ENCODE assay signal across 18 mouse cellular contexts in genomic region chr9:114395258-114395657, GRCm38 (mm10). TPM values are rescaled to one million over a fixed set of nuclear protein-coding genes. Genes with fewer than 3 reads are reported as not detected.
A peak's percentile ranks its signal among the peaks of the same experiment; 100 is the strongest.
DNase-seq lines count a peak whose midpoint lies in the region; ATAC-seq and TF ChIP-seq lines count a peak whose summit lies in the region.
"Had no signal": no experiment of that assay in that cellular context is flagged by ENCODE, and none has a peak within 500 bp of the region (broad histone marks: within the 10 kb centered on the region; RNA-seq: fewer than 3 reads in every experiment).

No protein-coding gene starts in this region.

- H3K4me1 ChIP-seq in G1E (ENCODE audit: insufficient read depth, low read depth, low read length), result peaks cover 32% of the 10 kb centered on the region
- H3K4me1 ChIP-seq in liver, embryonic 12.5 days, result peaks cover 44% of the 10 kb centered on the region
- H3K4me1 ChIP-seq in stomach, postnatal 0 days (replicated peaks; ENCODE audit: control insufficient read depth, insufficient read depth), result no peaks in the 10 kb centered on the region
- H3K4me1 ChIP-seq in hindbrain, embryonic 16.5 days (ENCODE audit: control insufficient read depth, insufficient read depth, low read depth, low read length), result peaks cover 4% of the 10 kb centered on the region
- H3K4me1 ChIP-seq: neural tube, embryonic 12.5 days had no signal

- H3K27ac ChIP-seq in liver, embryonic 12.5 days, result no peak overlapping the region
- H3K27ac ChIP-seq in stomach, postnatal 0 days (replicated peaks), result no peak overlapping the region
- H3K27ac ChIP-seq in hindbrain, embryonic 16.5 days (ENCODE audit: low read depth, low read length), result no peak overlapping the region
- H3K27ac ChIP-seq: forebrain, embryonic 12.5 days; hindbrain, embryonic 15.5 days; neural tube, embryonic 12.5 days had no signal

- H3K9me3 ChIP-seq in G1E (replicated peaks), result no peaks in the 10 kb centered on the region
- H3K9me3 ChIP-seq in liver, embryonic 12.5 days (replicated peaks), result no peaks in the 10 kb centered on the region
- H3K9me3 ChIP-seq in stomach, postnatal 0 days (ENCODE audit: control insufficient read depth, low read length), result no peaks in the 10 kb centered on the region
- H3K9me3 ChIP-seq in hindbrain, embryonic 16.5 days (ENCODE audit: control insufficient read depth, low read length), result no peaks in the 10 kb centered on the region
- H3K9me3 ChIP-seq: forebrain, embryonic 12.5 days; heart, embryonic 13.5 days; hindbrain, embryonic 15.5 days; neural tube, embryonic 12.5 days had no signal

- H3K4me2 ChIP-seq in liver, embryonic 12.5 days, result no peak overlapping the region
- no peak overlapping the region for H3K4me2 ChIP-seq in stomach, postnatal 0 days (replicated peaks; ENCODE audit: low read depth)
- no peak overlapping the region for H3K4me2 ChIP-seq in hindbrain, embryonic 16.5 days (ENCODE audit: low read length)
- H3K4me2 ChIP-seq: forebrain, embryonic 12.5 days; heart, embryonic 13.5 days; hindbrain, embryonic 15.5 days; midbrain, embryonic 11.5 days; neural tube, embryonic 12.5 days had no signal

- TF ChIP-seq CTCF in G1E (IDR thresholded peaks at IDR 0.05; ENCODE audit: low read depth, low read length), result no peak
- TF ChIP-seq CTCF in stomach, postnatal 0 days (IDR thresholded peaks at IDR 0.05; ENCODE audit: low read depth), result no peak

- no peak for DNase-seq in G1E (ENCODE audit: low spot score)
- DNase-seq in stomach, postnatal 0 days (ENCODE audit: low spot score), result peak; percentile 46
- DNase-seq in ovary, postnatal 36 days (ENCODE audit: low spot score), result no peak
- no peak for DNase-seq in adrenal gland, postnatal 25 days
- DNase-seq: cerebellum, adult 8-10 months; heart, postnatal 36 days; kidney, adult 9 months; kidney, postnatal 4 days; lung, postnatal 10 days; thymus, postnatal 36 days had no signal

- WGBS in liver, embryonic 12.5 days (ENCODE audit: insufficient replicate concordance), result 68% methylated on average over 4 of the region's 4 CpGs
- WGBS in stomach, postnatal 0 days, result 80% methylated on average over 4 of the region's 4 CpGs
- WGBS in hindbrain, embryonic 16.5 days, result 93% methylated on average over 4 of the region's 4 CpGs

- peak; percentile 45; the same call in 1 of the 2 replicates for ATAC-seq in G1E (ENCODE audit: extremely low read depth, insufficient number of reproducible peaks, low FRiP score, poor library complexity, severe bottlenecking)
- peak; percentile 70 for ATAC-seq in erythroblast, adult 5-6 weeks (replicated peaks; ENCODE audit: low FRiP score, poor library complexity, severe bottlenecking)
- ATAC-seq in liver, embryonic 12.5 days, result peak; percentile 41; the same call in 1 of the 2 replicates
- peak; percentile 82 for ATAC-seq in stomach, postnatal 0 days (ENCODE audit: low FRiP score, low TSS enrichment)
- no peak for ATAC-seq in hindbrain, embryonic 16.5 days

- no peak overlapping the region for H3K9ac ChIP-seq in liver, embryonic 12.5 days
- H3K9ac ChIP-seq in stomach, postnatal 0 days (ENCODE audit: low read length), result no peak overlapping the region
- no peak overlapping the region for H3K9ac ChIP-seq in hindbrain, embryonic 16.5 days (ENCODE audit: low read depth, low read length)
- H3K9ac ChIP-seq: forebrain, embryonic 12.5 days; heart, embryonic 13.5 days; hindbrain, embryonic 15.5 days; neural tube, embryonic 12.5 days had no signal

- H3K4me3 ChIP-seq in G1E (ENCODE audit: low read depth, low read length), result no peak overlapping the region
- H3K4me3 ChIP-seq in liver, embryonic 12.5 days, result no peak overlapping the region
- no peak overlapping the region for H3K4me3 ChIP-seq in stomach, postnatal 0 days (ENCODE audit: low read depth, low read length)
- H3K4me3 ChIP-seq in hindbrain, embryonic 16.5 days (ENCODE audit: low read length), result no peak overlapping the region
- H3K4me3 ChIP-seq: forebrain, embryonic 12.5 days; heart, embryonic 13.5 days; hindbrain, embryonic 15.5 days; neural tube, embryonic 12.5 days had no signal

- no peaks in the 10 kb centered on the region for H3K27me3 ChIP-seq in G1E (ENCODE audit: insufficient read depth, low read length)
- H3K27me3 ChIP-seq in liver, embryonic 12.5 days (replicated peaks), result no peaks in the 10 kb centered on the region
- H3K27me3 ChIP-seq in stomach, postnatal 0 days (ENCODE audit: control insufficient read depth, insufficient read depth, low read length), result no peaks in the 10 kb centered on the region
- H3K27me3 ChIP-seq in hindbrain, embryonic 16.5 days (replicated peaks; ENCODE audit: control insufficient read depth, insufficient read depth, low read length), result no peaks in the 10 kb centered on the region
- H3K27me3 ChIP-seq: heart, embryonic 13.5 days; hindbrain, embryonic 15.5 days; neural tube, embryonic 12.5 days had no signal

- no peak for TF ChIP-seq EP300 in stomach, postnatal 0 days (optimal IDR thresholded peaks at IDR 0.05)

- no peaks in the 10 kb centered on the region for H3K36me3 ChIP-seq in G1E (replicated peaks)
- H3K36me3 ChIP-seq in liver, embryonic 12.5 days, result no peaks in the 10 kb centered on the region
- no peaks in the 10 kb centered on the region for H3K36me3 ChIP-seq in stomach, postnatal 0 days (ENCODE audit: control insufficient read depth, insufficient read depth, low read length)
- no peaks in the 10 kb centered on the region for H3K36me3 ChIP-seq in hindbrain, embryonic 16.5 days (ENCODE audit: control insufficient read depth, insufficient read depth, low read length)
- H3K36me3 ChIP-seq: forebrain, embryonic 12.5 days; heart, embryonic 13.5 days; hindbrain, embryonic 15.5 days; neural tube, embryonic 12.5 days had no signal

RNA-seq across cellular contexts. Expression of gene Crtap, which starts 4.8 kb away (rescaled TPM):
- total RNA-seq in G1E (2014; fragmentation: Nextera tagmentation) (14.9 and 17.9 TPM in 2 replicates), G1E (2017) (11.0 and 12.6 TPM in 2 replicates)
- polyA plus RNA-seq in G1E (2012), result 5.5 and 7.6 TPM in 2 replicates
- 1.5 and 13.4 TPM in 2 replicates for total RNA-seq in erythroblast, adult 5-6 weeks (2015; ENCODE audit: low replicate concordance)
- 3.2 and 3.5 TPM in 2 replicates for total RNA-seq in erythroblast, adult 5-6 weeks (2017; ENCODE audit: low replicate concordance)
- 33.2 and 33.8 TPM in 2 replicates for polyA plus RNA-seq in liver, embryonic 12.5 days (2016; fragmentation: Nextera tagmentation; extraction: Ambion mirVana)
- 76.3 and 85.5 TPM in 2 replicates for polyA plus RNA-seq in stomach, postnatal 0 days (2015; fragmentation: Nextera tagmentation; extraction: Ambion mirVana)
- polyA plus RNA-seq in hindbrain, embryonic 16.5 days (2015; fragmentation: Nextera tagmentation; extraction: Ambion mirVana), result 31.5 and 34.6 TPM in 2 replicates
- total RNA-seq in adrenal gland, postnatal 25 days (2021), result 99.2 and 103 TPM in 2 replicates

RNA-seq across cellular contexts. Expression of gene Glb1, which starts 5.6 kb away (rescaled TPM):
- total RNA-seq in G1E (2014; fragmentation: Nextera tagmentation), result 18.8 and 26.6 TPM in 2 replicates
- total RNA-seq in G1E (2017), result 21.0 and 21.9 TPM in 2 replicates
- polyA plus RNA-seq in G1E (2012), result 5.4 and 7.6 TPM in 2 replicates
- 5.0 and 15.9 TPM in 2 replicates for total RNA-seq in erythroblast, adult 5-6 weeks (2015; ENCODE audit: low replicate concordance)
- 1.4 and 2.4 TPM in 2 replicates for total RNA-seq in erythroblast, adult 5-6 weeks (2017; ENCODE audit: low replicate concordance)
- 16.7 and 17.7 TPM in 2 replicates for polyA plus RNA-seq in liver, embryonic 12.5 days (2016; fragmentation: Nextera tagmentation; extraction: Ambion mirVana)
- 27.1 and 28.2 TPM in 2 replicates for polyA plus RNA-seq in stomach, postnatal 0 days (2015; fragmentation: Nextera tagmentation; extraction: Ambion mirVana)
- polyA plus RNA-seq in hindbrain, embryonic 16.5 days (2015; fragmentation: Nextera tagmentation; extraction: Ambion mirVana), result 37.5 and 40.1 TPM in 2 replicates
- total RNA-seq in adrenal gland, postnatal 25 days (2021), result 30.8 and 37.5 TPM in 2 replicates

RNA-seq across cellular contexts. Expression of gene Tmppe, which starts 5.6 kb away (rescaled TPM):
- total RNA-seq in G1E (2014; fragmentation: Nextera tagmentation) (4.6 and 6.2 TPM in 2 replicates), G1E (2017) (7.7 and 9.8 TPM in 2 replicates)
- 3.5 and 4.6 TPM in 2 replicates for polyA plus RNA-seq in G1E (2012)
- not detected in 2 replicates for total RNA-seq in erythroblast, adult 5-6 weeks (2015; ENCODE audit: low replicate concordance)
- 2.2 and 2.4 TPM in 2 replicates for total RNA-seq in erythroblast, adult 5-6 weeks (2017; ENCODE audit: low replicate concordance)
- 4.7 and 4.8 TPM in 2 replicates for polyA plus RNA-seq in liver, embryonic 12.5 days (2016; fragmentation: Nextera tagmentation; extraction: Ambion mirVana)
- 5.7 and 5.8 TPM in 2 replicates for polyA plus RNA-seq in stomach, postnatal 0 days (2015; fragmentation: Nextera tagmentation; extraction: Ambion mirVana)
- 10.5 and 10.6 TPM in 2 replicates for polyA plus RNA-seq in hindbrain, embryonic 16.5 days (2015; fragmentation: Nextera tagmentation; extraction: Ambion mirVana)
- 7.7 and 9.7 TPM in 2 replicates for total RNA-seq in adrenal gland, postnatal 25 days (2021)
